Mouse (Mus musculus) embryonic facial prominence, embryonic 14.5 days (tissue): ENCODE measurements around the gene Cope. TPM values are rescaled to one million over a fixed set of nuclear protein-coding genes. Genes with fewer than 3 reads are reported as not detected.
A peak's percentile ranks its signal among the peaks of the same experiment; 100 is the strongest.

Experiments used
- ATAC-seq: fragments of 200-750 bp; cut with Nextera tagmentation; 2 replicates; pipeline ENCODE4 v1.8.0; 2017; ENCODE audit warnings: low read depth, moderate number of reproducible peaks, moderate TSS enrichment
- DNase-seq: peaks from one replicate; pipeline ENCODE4 v3.0.0-alpha.2; 2015; ENCODE audit warnings: low spot score
- H3K27ac ChIP-seq: fragments of 300-500 bp; sonication (generic); replicated peaks from 2 replicates; pipeline ENCODE4 v1.5.1; 2014; ENCODE audit warnings: low read depth, mild to moderate bottlenecking, low read length, moderate library complexity
- H3K27me3 ChIP-seq: fragments of 300-500 bp; sonication (generic); replicated peaks from 2 replicates; pipeline ENCODE4 v1.6.1; 2014; ENCODE audit warnings: low read length; ENCODE audit not compliant: control insufficient read depth, insufficient read depth
- H3K36me3 ChIP-seq: fragments of 300-500 bp; sonication (generic); 2 replicates; pipeline ENCODE4 v1.6.1; 2014; ENCODE audit warnings: low read length, mixed read lengths; ENCODE audit not compliant: control insufficient read depth, insufficient read depth
- H3K4me1 ChIP-seq: fragments of 300-500 bp; sonication (generic); 2 replicates; pipeline ENCODE4 v1.6.1; 2014; ENCODE audit warnings: antibody characterized with exemption, low read length; ENCODE audit not compliant: control insufficient read depth, insufficient read depth
- H3K4me2 ChIP-seq: fragments of 300-500 bp; sonication (generic); 2 replicates; pipeline ENCODE4 v1.6.1; 2014; ENCODE audit warnings: low read depth, mild to moderate bottlenecking, low read length, moderate library complexity, mixed read lengths
- H3K4me3 ChIP-seq: fragments of 300-500 bp; sonication (generic); 2 replicates; pipeline ENCODE4 v1.5.1; 2014; ENCODE audit warnings: low read depth, mild to moderate bottlenecking, low read length
- H3K9ac ChIP-seq: fragments of 300-500 bp; sonication (generic); 2 replicates; pipeline ENCODE4 v1.6.1; 2014; ENCODE audit warnings: low read depth, mild to moderate bottlenecking, low read length, moderate library complexity, mixed read lengths
- H3K9me3 ChIP-seq: fragments of 300-500 bp; sonication (generic); 2 replicates; pipeline ENCODE4 v1.6.1; 2016; ENCODE audit warnings: low read length; ENCODE audit not compliant: control insufficient read depth
- WGBS: fragments of 180-500 bp; shearing (Covaris S2); extraction: QIAGEN DNeasy Blood & Tissue Kit; methylation state at CpG from one replicate; pipeline ENCODE4 v1.1.7; 2014; 5-methylcytosine and 5-hydroxymethylcytosine counted together
- polyA plus RNA-seq: library from polyadenylated mRNA; unstranded; fragments of >200 nt; fragmentation: Nextera tagmentation; extraction: Ambion mirVana; gene quantifications from 2 replicates; pipeline ENCODE4 v1.2.1, GENCODE M21; 2014

The Cope gene
- 314 and 345 TPM in 2 replicates for polyA plus RNA-seq

- peak within 1 kb of the TSS; percentile 82 for H3K9ac ChIP-seq
- peak within 1 kb of the TSS; percentile 83 for H3K27ac ChIP-seq
- ATAC-seq, result peak; percentile 95
- H3K27me3 ChIP-seq, result no peaks in the 10 kb centered on the region
- H3K4me2 ChIP-seq, result peak within 1 kb of the TSS; percentile 87
- under 1% methylated on average over 40 of the region's 40 CpGs for WGBS
- H3K4me1 ChIP-seq, result peaks cover 15% of the 10 kb centered on the region
- peaks cover 60% of the 10 kb centered on the region for H3K36me3 ChIP-seq
- peak; percentile 97 for DNase-seq
- no peaks in the 10 kb centered on the region for H3K9me3 ChIP-seq
- peak within 1 kb of the TSS; percentile 76 for H3K4me3 ChIP-seq
Observed at GRCm38 (mm10) chr8:70302358-70302890, at the start of gene Cope, which contains the start of gene Ddx49. Cope (plus strand) TSS chr8:70302518. Ddx49 (minus strand) TSS chr8:70302489.

GRCm38 (mm10) chr8:70254628-70255027 is 47.7 kb upstream of the Cope start:
- DNase-seq, result no peak
- no peaks in the 10 kb centered on the region for H3K4me1 ChIP-seq
- H3K27ac ChIP-seq, result no peak overlapping the region
- H3K4me3 ChIP-seq, result no peak overlapping the region
- ATAC-seq, result no peak
- 88% methylated on average over 1 of the region's 1 CpGs for WGBS
- H3K9ac ChIP-seq, result no peak overlapping the region
- no peak overlapping the region for H3K4me2 ChIP-seq
- no peaks in the 10 kb centered on the region for H3K9me3 ChIP-seq
- no peaks in the 10 kb centered on the region for H3K27me3 ChIP-seq
- H3K36me3 ChIP-seq, result peaks cover 98% of the 10 kb centered on the region

- DNase-seq, result no peak
- WGBS, result 92% methylated on average over 3 of the region's 3 CpGs
- no peaks in the 10 kb centered on the region for H3K4me1 ChIP-seq
- H3K4me3 ChIP-seq, result no peak overlapping the region
- H3K27me3 ChIP-seq, result no peaks in the 10 kb centered on the region
- H3K9me3 ChIP-seq, result no peaks in the 10 kb centered on the region
- no peak overlapping the region for H3K4me2 ChIP-seq
- H3K36me3 ChIP-seq, result peaks cover 98% of the 10 kb centered on the region
- H3K27ac ChIP-seq, result no peak overlapping the region
- H3K9ac ChIP-seq, result no peak overlapping the region; the same call in 1 of the 2 replicates
- ATAC-seq, result no peak
Observed at GRCm38 (mm10) chr8:70257456-70257855, 44.9 kb upstream of the Cope start.

- DNase-seq, result no peak
- Histone ChIP-seq H3K9ac (no peak overlapping the region), H3K4me1 (no peaks in the 10 kb centered on the region), H3K27me3 (no peaks in the 10 kb centered on the region), H3K36me3 (peaks cover 98% of the 10 kb centered on the region), H3K4me2 (no peak overlapping the region), H3K4me3 (no peak overlapping the region), H3K9me3 (no peaks in the 10 kb centered on the region), H3K27ac (no peak overlapping the region)
- WGBS, result 92% methylated on average over 5 of the region's 5 CpGs
- ATAC-seq, result no peak
Observed at GRCm38 (mm10) chr8:70258600-70258999, 43.7 kb upstream of the Cope start.

- H3K27ac ChIP-seq, result no peak overlapping the region
- no peaks in the 10 kb centered on the region for H3K27me3 ChIP-seq
- no peak overlapping the region for H3K4me2 ChIP-seq
- no peak overlapping the region for H3K4me3 ChIP-seq
- ATAC-seq, result no peak
- H3K9ac ChIP-seq, result no peak overlapping the region
- H3K9me3 ChIP-seq, result no peaks in the 10 kb centered on the region
- WGBS, result 89% methylated on average over 2 of the region's 2 CpGs
- peaks cover 98% of the 10 kb centered on the region for H3K36me3 ChIP-seq
- DNase-seq, result no peak
- no peaks in the 10 kb centered on the region for H3K4me1 ChIP-seq
Observed at GRCm38 (mm10) chr8:70259043-70259442, 43.3 kb upstream of the Cope start.

GRCm38 (mm10) chr8:70267674-70268073 is 34.6 kb upstream of the Cope start:
- H3K4me2 ChIP-seq, result no peak overlapping the region
- no peaks in the 10 kb centered on the region for H3K4me1 ChIP-seq
- ATAC-seq (no peak), DNase-seq (no peak)
- no peak overlapping the region for H3K4me3 ChIP-seq
- 93% methylated on average over 3 of the region's 3 CpGs for WGBS
- no peak overlapping the region for H3K9ac ChIP-seq
- no peak overlapping the region for H3K27ac ChIP-seq
- H3K36me3 ChIP-seq, result peaks cover 34% of the 10 kb centered on the region
- H3K27me3 ChIP-seq, result no peaks in the 10 kb centered on the region
- no peaks in the 10 kb centered on the region for H3K9me3 ChIP-seq

GRCm38 (mm10) chr8:70268311-70268710 is 34.0 kb upstream of the Cope start:
- no peaks in the 10 kb centered on the region for H3K27me3 ChIP-seq
- peak overlapping the region; percentile 46; the same call in 1 of the 2 replicates for H3K27ac ChIP-seq
- H3K9me3 ChIP-seq, result no peaks in the 10 kb centered on the region
- H3K36me3 ChIP-seq, result peaks cover 28% of the 10 kb centered on the region
- WGBS, result 64% methylated on average over 5 of the region's 5 CpGs
- no peak overlapping the region for H3K9ac ChIP-seq
- 0 out of 2 replicates have a peak, but pooled peaks have one; percentile 8 for ATAC-seq
- no peak overlapping the region for H3K4me2 ChIP-seq
- H3K4me3 ChIP-seq, result no peak overlapping the region
- DNase-seq, result no peak
- no peaks in the 10 kb centered on the region for H3K4me1 ChIP-seq

GRCm38 (mm10) chr8:70268799-70269565 is 33.3 kb upstream of the Cope start:
- Histone ChIP-seq H3K4me3 (no peak overlapping the region), H3K9me3 (no peaks in the 10 kb centered on the region), H3K9ac (no peak overlapping the region), H3K27me3 (no peaks in the 10 kb centered on the region), H3K36me3 (peaks cover 21% of the 10 kb centered on the region), H3K4me1 (no peaks in the 10 kb centered on the region), H3K27ac (peak overlapping the region; percentile 46; the same call in 1 of the 2 replicates), H3K4me2 (no peak overlapping the region)
- 44% methylated on average over 11 of the region's 11 CpGs for WGBS
- DNase-seq (peak; percentile 57), ATAC-seq (peak; percentile 24; the same call in 1 of the 2 replicates)
